Mouse (Mus musculus): ENCODE measurements around the gene Evi5l.

The Evi5l gene

GRCm38 (mm10) chr8:4205246-4206123 is 39.1 kb downstream of the Evi5l start:
- DNase-seq (ENCODE audit: low spot score), result no peak

GRCm38 (mm10) chr8:4206182-4207015 is 40.0 kb downstream of the Evi5l start:
- DNase-seq (ENCODE audit: low spot score), result no peak

GRCm38 (mm10) chr8:4207016-4207350 is 40.6 kb downstream of the Evi5l start:
- no peak for DNase-seq (ENCODE audit: low spot score)

- DNase-seq (ENCODE audit: low spot score), result no peak
These were observed 44.7 kb downstream of the Evi5l start for GRCm38 (mm10) chr8:4211097-4211496.

- no peak for DNase-seq (ENCODE audit: low spot score)
These were observed 46.4 kb downstream of the Evi5l start for GRCm38 (mm10) chr8:4212809-4213209.

- DNase-seq (ENCODE audit: low spot score), result no peak
These were observed 47.0 kb downstream of the Evi5l start for GRCm38 (mm10) chr8:4213210-4214005.

GRCm38 (mm10) chr8:4214006-4214980 is 47.9 kb downstream of the Evi5l start:
- DNase-seq (ENCODE audit: low spot score), result no peak

- no peak for DNase-seq (ENCODE audit: low spot score)
These were observed 49.9 kb downstream of the Evi5l start for GRCm38 (mm10) chr8:4216296-4216695.

GRCm38 (mm10) chr8:4216791-4217621 is 50.6 kb downstream of the Evi5l start, which contains the start of gene Prr36:
Prr36 (minus strand) TSS chr8:4217459.
- no peak for DNase-seq (ENCODE audit: low spot score)

GRCm38 (mm10) chr8:4219617-4220016 is 53.2 kb downstream of the Evi5l start:
- DNase-seq (ENCODE audit: low spot score), result no peak

- DNase-seq (ENCODE audit: low spot score), result no peak
These were observed 55.7 kb downstream of the Evi5l start for GRCm38 (mm10) chr8:4222059-4222458.

GRCm38 (mm10) chr8:4226323-4226722 is 60.0 kb downstream of the Evi5l start:
- DNase-seq (ENCODE audit: low spot score), result no peak

- no peak for DNase-seq (ENCODE audit: low spot score)
These were observed 60.5 kb downstream of the Evi5l start, which contains the start of gene Lrrc8e for GRCm38 (mm10) chr8:4226739-4227347. Lrrc8e (plus strand) TSS chr8:4226827.

- no peak for DNase-seq (ENCODE audit: low spot score)
These were observed 61.6 kb downstream of the Evi5l start for GRCm38 (mm10) chr8:4227919-4228318.

- no peak for DNase-seq (ENCODE audit: low spot score)
These were observed 63.4 kb downstream of the Evi5l start for GRCm38 (mm10) chr8:4229784-4230183.

- no peak for DNase-seq (ENCODE audit: low spot score)
These were observed 64.4 kb downstream of the Evi5l start for GRCm38 (mm10) chr8:4230612-4231351.

GRCm38 (mm10) chr8:4237814-4238433 is 71.6 kb downstream of the Evi5l start:
- DNase-seq (ENCODE audit: low spot score), result no peak

GRCm38 (mm10) chr8:4238434-4239192 is 72.2 kb downstream of the Evi5l start, which contains the start of the genes Map2k7 and Gm49320:
Map2k7 (plus strand) TSS chr8:4238740.
Gm49320 (plus strand) TSS chr8:4238865.
- peak; percentile 99 for DNase-seq (ENCODE audit: low spot score)
